Mouse (Mus musculus) embryo, embryonic 10.5 days (tissue): ENCODE data around the gene Itga7.
"Not testable (repeated sequence)": the region's sequence is repeated elsewhere in the genome, so short reads cannot be mapped to it uniquely, and the experiment has no call there.

Source experiments
- DNase-seq: peaks from one replicate; pipeline ENCODE4 v3.0.0-alpha.2; 2015; ENCODE audit warnings: low spot score

Gene Itga7

DNA sequence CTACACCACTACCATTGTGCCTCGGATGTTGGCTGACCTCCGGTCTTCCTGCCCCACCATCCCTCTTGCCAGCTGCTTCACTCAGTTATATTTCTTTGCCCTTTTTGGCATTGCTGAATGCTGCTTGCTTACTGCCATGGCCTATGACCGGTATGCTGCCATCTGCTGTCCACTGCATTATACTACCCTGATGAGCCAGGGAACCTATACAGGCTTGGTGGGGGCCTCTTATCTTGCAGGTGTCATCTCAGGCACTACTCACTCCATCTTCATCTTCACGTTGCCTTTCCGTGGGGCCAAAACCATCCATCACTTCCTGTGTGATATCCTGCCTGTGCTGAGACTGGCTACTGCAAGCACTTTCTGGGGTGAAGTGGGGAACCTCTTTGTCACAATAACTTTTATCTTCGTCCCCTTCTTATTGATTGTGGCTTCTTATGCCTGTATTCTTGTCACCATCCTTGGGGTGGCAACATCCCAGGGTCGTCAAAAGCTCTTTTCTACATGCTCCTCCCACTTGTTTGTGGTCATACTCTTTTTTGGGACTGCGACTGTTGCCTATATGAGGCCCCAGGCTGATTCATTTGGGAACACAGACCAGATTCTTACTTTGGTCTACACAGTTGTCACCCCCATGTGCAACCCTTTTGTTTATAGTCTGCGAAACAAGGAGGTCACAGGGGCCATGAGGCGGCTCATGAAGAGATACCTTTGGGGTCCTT lies 56.7 kb downstream of the Itga7 start:
- not testable (repeated sequence) for DNase-seq

DNA sequence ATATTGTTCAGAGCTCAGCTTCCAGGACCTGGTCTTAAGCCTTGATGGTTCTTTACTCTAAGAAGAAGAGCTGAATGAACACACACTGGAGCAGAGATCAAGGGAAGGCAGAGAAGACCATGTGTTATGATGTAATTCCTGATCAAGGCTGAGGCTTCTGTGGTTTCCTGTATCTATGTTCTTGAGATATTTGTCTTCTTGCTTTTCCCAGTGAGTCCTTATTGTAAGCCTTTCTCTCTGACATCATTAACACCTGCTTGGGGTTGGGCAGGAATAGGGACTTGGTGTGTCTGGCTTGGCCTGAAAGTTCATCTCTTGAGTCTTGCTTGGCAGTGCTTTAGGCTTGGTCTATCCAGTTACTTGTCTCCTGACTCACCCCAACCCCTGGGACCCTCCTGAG lies 57.4 kb downstream of the Itga7 start:
- no peak for DNase-seq

GRCm38 (mm10) chr10:128995796-128996195 lies 62.2 kb downstream of the Itga7 start:
- no peak for DNase-seq

DNA sequence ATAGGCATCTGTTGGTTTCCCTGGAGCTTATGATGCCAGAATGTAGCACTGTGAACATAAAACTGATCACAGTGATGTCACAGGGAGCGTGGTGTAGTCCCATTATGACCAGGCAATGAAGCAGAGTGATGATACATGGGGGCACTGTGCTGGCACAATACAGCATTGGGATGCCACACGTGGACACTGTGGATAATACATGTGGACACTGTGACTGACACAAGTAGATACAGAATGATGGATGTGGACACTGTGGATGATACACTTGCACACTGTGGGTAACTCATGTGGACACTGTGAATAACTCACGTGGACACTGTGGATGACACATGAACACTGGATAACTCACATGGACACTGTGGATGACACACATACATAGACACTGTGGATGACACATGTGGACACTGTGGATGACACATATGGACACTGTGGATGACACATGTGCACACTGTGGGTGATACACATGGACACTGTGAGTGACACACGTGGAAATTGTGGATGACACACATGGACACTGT lies 63.0 kb downstream of the Itga7 start:
- no peak for DNase-seq

DNA sequence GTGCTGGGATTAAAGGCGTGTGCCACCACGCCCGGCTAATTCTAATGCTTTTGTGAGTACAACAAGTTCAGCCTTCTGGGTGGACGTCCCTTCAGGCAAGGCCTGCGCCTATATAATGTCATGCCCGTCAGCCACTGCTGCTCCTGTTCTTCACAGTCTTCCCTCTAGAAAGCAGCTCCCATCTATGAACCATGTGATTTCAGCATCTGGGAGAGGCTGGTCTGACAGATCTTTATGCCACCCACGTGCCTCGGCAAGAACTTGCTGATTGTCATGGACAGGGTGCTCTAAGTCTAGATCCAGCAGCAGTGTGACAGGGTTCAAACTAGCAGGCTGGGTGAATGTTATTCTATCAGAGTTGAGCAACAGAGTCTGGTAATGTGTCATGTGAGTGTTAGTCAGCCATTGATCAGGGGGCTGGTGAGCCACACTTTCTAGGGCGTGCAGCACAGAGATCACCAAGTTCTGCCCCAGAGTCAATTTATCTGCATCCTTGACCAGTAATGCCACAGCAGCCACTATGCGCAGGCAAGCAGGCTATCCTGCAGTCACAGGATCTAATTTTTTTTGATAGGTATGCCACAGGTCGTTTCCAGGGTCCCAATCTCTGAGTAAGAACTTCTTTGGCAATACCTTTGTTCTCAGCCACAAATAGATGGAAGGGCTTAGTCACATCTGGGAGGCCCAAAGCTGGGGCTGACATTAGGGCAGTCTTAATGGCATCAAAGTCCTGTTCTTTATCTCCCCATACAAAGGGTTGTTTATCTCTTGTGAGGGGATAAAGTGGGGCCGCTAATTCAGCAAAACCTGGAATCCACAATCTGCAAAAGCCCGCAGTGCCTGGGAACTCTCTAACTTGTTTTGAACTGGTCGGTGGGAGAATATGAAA lies 70.7 kb downstream of the Itga7 start:
- DNase-seq: no peak
